Comparison of ENCODE assay signal across 8 mouse cellular contexts in the genomic region with DNA sequence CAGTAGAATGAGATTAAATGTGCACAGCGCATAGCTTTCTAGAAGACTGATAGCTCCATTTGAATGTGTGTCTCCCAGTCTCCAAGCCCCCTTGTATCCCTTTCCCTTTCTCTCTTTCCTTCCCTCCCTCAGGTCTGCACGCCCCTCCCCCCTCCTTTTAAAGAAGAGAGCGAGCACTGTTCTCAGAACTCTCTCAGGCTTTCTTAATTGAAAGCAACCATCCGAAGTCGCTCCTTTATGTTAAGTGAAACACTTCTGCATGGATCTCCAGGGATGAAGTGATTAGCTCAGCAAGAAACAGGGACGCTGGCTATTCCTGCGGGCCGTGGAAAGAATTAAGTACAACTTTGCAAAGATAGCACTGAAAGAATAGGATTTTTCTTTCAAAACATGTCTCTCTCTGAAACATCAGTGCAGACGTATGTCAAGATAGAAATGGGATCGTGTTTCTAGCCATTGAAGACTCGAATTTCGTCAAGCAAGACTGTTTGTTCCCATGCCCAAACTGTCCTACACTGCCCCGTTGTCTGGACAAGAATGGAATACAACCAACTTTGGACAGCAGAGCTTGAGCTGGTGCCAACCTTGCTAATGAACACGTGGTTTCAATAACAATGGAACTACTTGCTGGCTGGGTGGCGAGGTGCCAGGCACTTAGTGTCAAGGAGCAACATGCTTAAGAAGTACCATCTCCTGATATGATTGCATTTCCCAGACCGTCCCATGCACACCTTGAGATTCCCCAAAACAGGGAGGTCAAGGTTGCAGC.
A peak's percentile ranks its signal among the peaks of the same experiment; 100 is the strongest.
DNase-seq lines count a peak whose midpoint lies in the region; ATAC-seq and TF ChIP-seq lines count a peak whose summit lies in the region.

No protein-coding gene starts in this region.

- no peak overlapping the region; the same call in 1 of the 2 replicates for H3K9ac ChIP-seq in forebrain, embryonic 15.5 days (replicated peaks)
- no peak overlapping the region for H3K9ac ChIP-seq in intestine, embryonic 15.5 days

- no peaks in the 10 kb centered on the region for H3K9me3 ChIP-seq in forebrain, embryonic 15.5 days
- no peaks in the 10 kb centered on the region for H3K9me3 ChIP-seq in intestine, embryonic 15.5 days

- WGBS in forebrain, embryonic 15.5 days: 7% methylated on average over 16 of the region's 16 CpGs
- WGBS in lung, adult 2 months: 59% methylated on average over 16 of the region's 16 CpGs
- WGBS in intestine, embryonic 15.5 days: 72% methylated on average over 16 of the region's 16 CpGs

- peak overlapping the region; percentile 22 for H3K4me2 ChIP-seq in forebrain, embryonic 15.5 days (replicated peaks)
- no peak overlapping the region for H3K4me2 ChIP-seq in intestine, embryonic 15.5 days (replicated peaks)

- ATAC-seq in forebrain, embryonic 15.5 days (replicated peaks): peak; percentile 80
- no peak for ATAC-seq in CD4-positive, CD25-positive, alpha-beta regulatory T cell, adult 4 months
- ATAC-seq in intestine, embryonic 15.5 days: no peak

- peaks cover 23% of the 10 kb centered on the region for H3K4me1 ChIP-seq in forebrain, embryonic 15.5 days
- H3K4me1 ChIP-seq in lung, adult 2 months (ENCODE audit: control insufficient read depth, insufficient read depth, low read length): no peaks in the 10 kb centered on the region; the same call in 1 of the 2 replicates
- no peaks in the 10 kb centered on the region for H3K4me1 ChIP-seq in intestine, embryonic 15.5 days (replicated peaks)

- peak overlapping the region; percentile 46 for H3K27ac ChIP-seq in forebrain, embryonic 15.5 days (replicated peaks)
- H3K27ac ChIP-seq in intestine, embryonic 15.5 days: no peak overlapping the region

- H3K27me3 ChIP-seq in forebrain, embryonic 15.5 days: no peaks in the 10 kb centered on the region
- no peaks in the 10 kb centered on the region for H3K27me3 ChIP-seq in intestine, embryonic 15.5 days (replicated peaks)

- H3K4me3 ChIP-seq in forebrain, embryonic 15.5 days: no peak overlapping the region
- H3K4me3 ChIP-seq in lung, adult 2 months (replicated peaks; ENCODE audit: extremely low read depth, low read depth, low read length): no peak overlapping the region
- no peak overlapping the region for H3K4me3 ChIP-seq in intestine, embryonic 15.5 days (replicated peaks)

- no peaks in the 10 kb centered on the region for H3K36me3 ChIP-seq in forebrain, embryonic 15.5 days
- H3K36me3 ChIP-seq in intestine, embryonic 15.5 days: no peaks in the 10 kb centered on the region

- no peak for TF ChIP-seq CTCF in lung, adult 2 months (IDR thresholded peaks at IDR 0.05; ENCODE audit: insufficient read depth, low read length)

- no peak for TF ChIP-seq POLR2A in lung, adult 2 months (IDR thresholded peaks at IDR 0.05; ENCODE audit: borderline replicate concordance, extremely low read depth, low read depth, low read length)

- peak; percentile 10 for DNase-seq in urinary bladder, postnatal 14 days (ENCODE audit: low spot score)
- no peak for DNase-seq in urinary bladder, postnatal 25 days (ENCODE audit: low spot score)
- DNase-seq in kidney, postnatal 4 days: peak; percentile 52 to 63
- peak; percentile 17 for DNase-seq in lung, adult 2 months
- peak; percentile 21 for DNase-seq in retina, postnatal 7 days (ENCODE audit: low read depth, low spot score)
